Mouse (Mus musculus) myocyte (in vitro differentiated cells): Measurements from ENCODE around the gene Tln2.

Experiments used
- E2F4 ChIP-seq: IDR thresholded peaks from one replicate; pipeline ENCODE4 v1.6.1; 2011; ENCODE audit warnings: mild to moderate bottlenecking, control low read depth, moderate library complexity; ENCODE audit not compliant: insufficient read depth
- POLR2A ChIP-seq: IDR thresholded peaks from one replicate; pipeline ENCODE4 v1.6.1; 2011; ENCODE audit warnings: low read depth, mild to moderate bottlenecking, control low read depth, moderate library complexity; ENCODE audit not compliant: insufficient read length

DNA sequence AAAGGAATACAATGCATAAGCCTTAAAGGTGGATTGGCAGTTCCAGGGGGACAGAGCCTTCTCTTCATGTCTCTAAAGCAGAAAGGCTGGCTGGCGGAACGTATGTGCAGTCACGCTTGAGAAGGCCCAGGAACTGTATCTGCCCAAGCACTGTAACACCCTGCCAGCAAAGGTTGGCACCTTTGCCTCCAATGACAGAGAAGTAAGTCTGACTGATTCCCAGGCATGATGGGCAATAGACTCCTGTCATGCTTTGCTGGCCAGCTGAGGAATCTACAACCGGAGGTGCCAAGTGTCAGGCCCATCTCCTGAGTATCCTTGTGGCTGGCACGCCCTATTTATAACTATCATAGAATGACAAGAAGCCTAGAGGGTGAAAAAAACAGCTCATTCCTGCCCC, 83.3 kb downstream of the Tln2 start:
- TF ChIP-seq E2F4 (no peak), POLR2A (no peak)
